Mouse (Mus musculus): ENCODE results near the gene Atp6v0a4. TPM values are rescaled to one million over a fixed set of nuclear protein-coding genes. Genes with fewer than 3 reads are reported as not detected.
A peak's percentile ranks its signal among the peaks of the same experiment; 100 is the strongest.

The Atp6v0a4 gene
- polyA plus RNA-seq, 1 experiment, result 0.25 TPM

GRCm38 (mm10) chr6:38139086-38139485 is 14.7 kb upstream of the Atp6v0a4 start:
- Histone ChIP-seq H3K4me1 (ENCODE audit: control insufficient read depth, insufficient read depth, low read length) (peaks cover 5% of the 10 kb centered on the region), H3K27ac (ENCODE audit: insufficient read depth, low read length) (no peak overlapping the region), H3K27me3 (ENCODE audit: control insufficient read depth, insufficient read depth, low read length) (no peaks in the 10 kb centered on the region), H3K4me3 (replicated peaks; ENCODE audit: insufficient read depth, low read depth, low read length) (no peak overlapping the region)
- DNase-seq, result no peak
- TF ChIP-seq POLR2A (IDR thresholded peaks at IDR 0.05; ENCODE audit: borderline replicate concordance, insufficient read depth, low read length) (no peak), CTCF (IDR thresholded peaks at IDR 0.05; ENCODE audit: borderline replicate concordance, insufficient read depth, low read depth, low read length) (no peak)
- WGBS, result 75% methylated on average over 3 of the region's 3 CpGs

GRCm38 (mm10) chr6:38134806-38135559 is 10.6 kb upstream of the Atp6v0a4 start:
- H3K27me3 ChIP-seq (ENCODE audit: control insufficient read depth, insufficient read depth, low read length), result no peaks in the 10 kb centered on the region
- TF ChIP-seq CTCF (IDR thresholded peaks at IDR 0.05; ENCODE audit: borderline replicate concordance, insufficient read depth, low read depth, low read length), result no peak
- no peak for TF ChIP-seq POLR2A (IDR thresholded peaks at IDR 0.05; ENCODE audit: borderline replicate concordance, insufficient read depth, low read length)
- no peak overlapping the region for H3K4me3 ChIP-seq (replicated peaks; ENCODE audit: insufficient read depth, low read depth, low read length)
- H3K4me1 ChIP-seq (ENCODE audit: control insufficient read depth, insufficient read depth, low read length), result peaks cover 5% of the 10 kb centered on the region
- WGBS, result 29% methylated on average over 8 of the region's 8 CpGs
- H3K27ac ChIP-seq (ENCODE audit: insufficient read depth, low read length), result no peak overlapping the region
- peak; percentile 72 to 85 for DNase-seq

- no peaks in the 10 kb centered on the region for H3K27me3 ChIP-seq (ENCODE audit: control insufficient read depth, insufficient read depth, low read length)
- peaks cover 5% of the 10 kb centered on the region for H3K4me1 ChIP-seq (ENCODE audit: control insufficient read depth, insufficient read depth, low read length)
- TF ChIP-seq CTCF (IDR thresholded peaks at IDR 0.05; ENCODE audit: borderline replicate concordance, insufficient read depth, low read depth, low read length) (no peak), POLR2A (IDR thresholded peaks at IDR 0.05; ENCODE audit: borderline replicate concordance, insufficient read depth, low read length) (no peak)
- H3K27ac ChIP-seq (ENCODE audit: insufficient read depth, low read length), result no peak overlapping the region
- peak; percentile 69 to 80 for DNase-seq
- no peak overlapping the region for H3K4me3 ChIP-seq (replicated peaks; ENCODE audit: insufficient read depth, low read depth, low read length)
- WGBS, result 43% methylated on average over 4 of the region's 4 CpGs
Measured at GRCm38 (mm10) chr6:38131801-38132231, 7.4 kb upstream of the Atp6v0a4 start.

GRCm38 (mm10) chr6:38129883-38130282 is 5.5 kb upstream of the Atp6v0a4 start:
- no peak for TF ChIP-seq POLR2A (IDR thresholded peaks at IDR 0.05; ENCODE audit: borderline replicate concordance, insufficient read depth, low read length)
- TF ChIP-seq CTCF (IDR thresholded peaks at IDR 0.05; ENCODE audit: borderline replicate concordance, insufficient read depth, low read depth, low read length), result peak; percentile 5; the same call in 1 of the 2 replicates
- no peaks in the 10 kb centered on the region for H3K27me3 ChIP-seq (ENCODE audit: control insufficient read depth, insufficient read depth, low read length)
- DNase-seq, result no peak
- H3K4me1 ChIP-seq (ENCODE audit: control insufficient read depth, insufficient read depth, low read length), result peaks cover 1% of the 10 kb centered on the region
- no peak overlapping the region for H3K27ac ChIP-seq (ENCODE audit: insufficient read depth, low read length)
- no peak overlapping the region for H3K4me3 ChIP-seq (replicated peaks; ENCODE audit: insufficient read depth, low read depth, low read length)
- over 99% methylated on average over 5 of the region's 5 CpGs for WGBS

- TF ChIP-seq CTCF (IDR thresholded peaks at IDR 0.05; ENCODE audit: borderline replicate concordance, insufficient read depth, low read depth, low read length) (no peak), POLR2A (IDR thresholded peaks at IDR 0.05; ENCODE audit: borderline replicate concordance, insufficient read depth, low read length) (no peak)
- WGBS, result 77% methylated on average over 14 of the region's 14 CpGs
- no peak for DNase-seq
- no peaks in the 10 kb centered on the region for H3K27me3 ChIP-seq (ENCODE audit: control insufficient read depth, insufficient read depth, low read length)
- no peaks in the 10 kb centered on the region for H3K4me1 ChIP-seq (ENCODE audit: control insufficient read depth, insufficient read depth, low read length)
- no peak overlapping the region for H3K27ac ChIP-seq (ENCODE audit: insufficient read depth, low read length)
- no peak overlapping the region for H3K4me3 ChIP-seq (replicated peaks; ENCODE audit: insufficient read depth, low read depth, low read length)
Measured at GRCm38 (mm10) chr6:38128115-38128514, 3.7 kb upstream of the Atp6v0a4 start.

- TF ChIP-seq POLR2A (IDR thresholded peaks at IDR 0.05; ENCODE audit: borderline replicate concordance, insufficient read depth, low read length) (no peak), CTCF (IDR thresholded peaks at IDR 0.05; ENCODE audit: borderline replicate concordance, insufficient read depth, low read depth, low read length) (no peak)
- no peak overlapping the region for H3K4me3 ChIP-seq (replicated peaks; ENCODE audit: insufficient read depth, low read depth, low read length)
- 97% methylated on average over 3 of the region's 3 CpGs for WGBS
Measured at GRCm38 (mm10) chr6:38125462-38125861, 1.1 kb upstream of the Atp6v0a4 start.

GRCm38 (mm10) chr6:38124882-38125281 is 496 bp upstream of the Atp6v0a4 start:
- 94% methylated on average over 5 of the region's 5 CpGs for WGBS
- Histone ChIP-seq H3K4me1 (ENCODE audit: control insufficient read depth, insufficient read depth, low read length) (no peaks in the 10 kb centered on the region), H3K27me3 (ENCODE audit: control insufficient read depth, insufficient read depth, low read length) (no peaks in the 10 kb centered on the region), H3K27ac (ENCODE audit: insufficient read depth, low read length) (no peak overlapping the region), H3K4me3 (replicated peaks; ENCODE audit: insufficient read depth, low read depth, low read length) (no peak overlapping the region)
- DNase-seq, result no peak
- TF ChIP-seq CTCF (IDR thresholded peaks at IDR 0.05; ENCODE audit: borderline replicate concordance, insufficient read depth, low read depth, low read length), result no peak

More at GRCm38 (mm10) chr6:38125462-38125861, 1.1 kb upstream of the Atp6v0a4 start:
- Histone ChIP-seq H3K27ac (ENCODE audit: insufficient read depth, low read length) (no peak overlapping the region), H3K4me1 (ENCODE audit: control insufficient read depth, insufficient read depth, low read length) (no peaks in the 10 kb centered on the region), H3K27me3 (ENCODE audit: control insufficient read depth, insufficient read depth, low read length) (no peaks in the 10 kb centered on the region)
- no peak for DNase-seq
